Mouse (Mus musculus) forebrain, embryonic 11.5 days (tissue): ENCODE data around the gene Ccdc186. TPM values are rescaled to one million over a fixed set of nuclear protein-coding genes. Genes with fewer than 3 reads are reported as not detected.
"Not testable (repeated sequence)": the region's sequence is repeated elsewhere in the genome, so short reads cannot be mapped to it uniquely, and the experiment has no call there.

ENCODE experiments used
- ATAC-seq: fragments of 200-750 bp; cut with Nextera tagmentation; replicated peaks from 2 replicates; pipeline ENCODE4 v1.8.0; 2017; ENCODE audit warnings: moderate TSS enrichment; ENCODE audit not compliant: low FRiP score
- DNase-seq: peaks from one replicate; pipeline ENCODE4 v3.0.0-alpha.2; 2017; ENCODE audit warnings: low spot score
- H3K27ac ChIP-seq: fragments of 300-500 bp; sonication (generic); 2 replicates; pipeline ENCODE4 v1.5.1; 2014; ENCODE audit warnings: low read depth, low read length
- H3K27me3 ChIP-seq: fragments of 300-500 bp; sonication (generic); 2 replicates; pipeline ENCODE4 v1.6.1; 2014; ENCODE audit warnings: mild to moderate bottlenecking, low read length, mixed read lengths; ENCODE audit not compliant: control insufficient read depth, insufficient read depth
- H3K36me3 ChIP-seq: fragments of 300-500 bp; sonication (generic); 2 replicates; pipeline ENCODE4 v1.6.1; 2014; ENCODE audit warnings: mild to moderate bottlenecking, low read length, moderate library complexity, mixed read lengths; ENCODE audit not compliant: control insufficient read depth, insufficient read depth
- H3K4me1 ChIP-seq: fragments of 300-500 bp; sonication (generic); replicated peaks from 2 replicates; pipeline ENCODE4 v1.6.1; 2014; ENCODE audit warnings: low read length, mixed read lengths; ENCODE audit not compliant: control insufficient read depth, insufficient read depth
- H3K4me2 ChIP-seq: fragments of 300-500 bp; sonication (generic); 2 replicates; pipeline ENCODE4 v1.6.1; 2014; ENCODE audit warnings: low read depth, mild to moderate bottlenecking, low read length, moderate library complexity, mixed read lengths; ENCODE audit not compliant: severe bottlenecking
- H3K4me3 ChIP-seq: fragments of 300-500 bp; sonication (generic); 2 replicates; pipeline ENCODE4 v1.5.1; 2014; ENCODE audit warnings: low read depth, low read length
- H3K9ac ChIP-seq: fragments of 300-500 bp; sonication (generic); 2 replicates; pipeline ENCODE4 v1.6.1; 2014; ENCODE audit warnings: low read length
- H3K9me3 ChIP-seq: fragments of 300-500 bp; sonication (generic); 2 replicates; pipeline ENCODE4 v1.6.1; 2016; ENCODE audit warnings: low read length, mixed read lengths; ENCODE audit not compliant: control insufficient read depth
- WGBS: fragments of 180-500 bp; shearing (Covaris S2); extraction: QIAGEN DNeasy Blood & Tissue Kit; methylation state at CpG from one replicate; pipeline ENCODE4 v1.1.7; 2014; 5-methylcytosine and 5-hydroxymethylcytosine counted together
- polyA plus RNA-seq: library from polyadenylated mRNA; unstranded; fragments of >200 nt; fragmentation: Nextera tagmentation; extraction: Ambion mirVana; gene quantifications from 2 replicates; pipeline ENCODE4 v1.2.1, GENCODE M21; 2014

Gene Ccdc186
- polyA plus RNA-seq, 1 experiment from 2014 or later = 20.1 TPM

DNA sequence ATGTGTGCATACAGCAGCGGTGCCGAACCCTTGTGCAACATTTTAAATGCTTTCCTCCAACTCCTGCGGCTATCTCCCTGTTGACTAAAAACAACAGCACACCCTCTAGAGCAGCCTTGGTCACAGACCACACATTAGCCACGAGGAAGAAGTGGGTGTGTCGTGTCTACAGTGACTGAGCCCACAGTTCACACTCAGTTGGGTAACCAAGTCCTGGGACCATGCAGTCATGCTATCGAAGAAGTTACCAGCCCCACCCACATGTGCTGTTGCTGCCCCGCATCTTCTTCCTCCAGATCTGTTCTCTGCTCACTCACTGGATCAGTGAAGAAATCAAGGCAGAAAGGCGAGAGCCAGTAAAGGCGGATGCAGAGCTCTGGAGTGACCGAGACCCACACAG, 65.6 kb downstream of the Ccdc186 start:
- no peak overlapping the region for H3K4me3 ChIP-seq
- no peak overlapping the region for H3K9ac ChIP-seq
- no peaks in the 10 kb centered on the region for H3K9me3 ChIP-seq
- WGBS = 90% methylated on average over 10 of the region's 10 CpGs
- no peak overlapping the region for H3K27ac ChIP-seq
- ATAC-seq (no peak), DNase-seq (no peak)
- H3K27me3 ChIP-seq = no peaks in the 10 kb centered on the region
- no peak overlapping the region for H3K4me2 ChIP-seq
- H3K36me3 ChIP-seq = no peaks in the 10 kb centered on the region
- no peaks in the 10 kb centered on the region for H3K4me1 ChIP-seq

DNA sequence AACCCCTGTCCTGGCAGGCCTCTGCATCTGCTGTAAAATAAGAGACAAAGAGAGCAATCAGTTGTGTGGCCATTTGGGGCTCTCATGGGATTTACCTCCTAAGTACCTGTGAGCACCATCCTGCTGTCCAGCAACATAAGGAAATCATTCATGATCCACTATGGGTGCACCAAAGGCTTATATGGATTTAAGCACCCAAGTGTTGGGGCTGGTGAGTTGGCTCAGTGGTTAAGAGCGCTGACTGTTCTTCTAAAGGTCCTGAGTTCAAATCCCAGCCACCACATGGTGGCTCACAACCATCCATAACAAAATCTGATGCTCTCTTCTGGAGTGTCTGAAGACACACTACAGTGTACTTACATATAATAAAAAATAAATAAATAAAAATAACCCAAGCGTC, 67.5 kb downstream of the Ccdc186 start:
- not testable (repeated sequence) for H3K4me2 ChIP-seq, ATAC-seq
- WGBS = 89% methylated on average over 2 of the region's 2 CpGs

DNA sequence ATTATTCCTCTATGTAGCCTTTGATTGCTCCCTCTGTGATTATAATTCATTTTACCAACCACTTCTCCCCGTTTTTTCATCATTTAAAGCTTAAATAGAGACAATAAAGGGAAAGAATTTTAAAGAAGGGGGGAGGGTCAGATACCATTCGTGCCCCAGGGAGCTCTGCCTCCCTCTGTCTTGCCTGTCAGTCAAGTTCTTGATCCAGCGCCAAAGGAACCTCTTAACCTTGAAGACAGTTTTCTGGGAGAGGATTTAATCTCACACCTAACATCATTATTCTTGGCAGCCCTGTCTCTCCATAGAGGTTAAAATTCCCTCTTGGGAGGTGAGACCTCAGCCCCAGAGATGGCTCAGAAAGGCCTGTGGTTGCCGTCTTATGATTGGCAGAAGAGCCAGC, 71.3 kb downstream of the Ccdc186 start:
- WGBS = 50% methylated on average over 4 of the region's 4 CpGs
- no peak for DNase-seq
- Histone ChIP-seq H3K9me3 (no peaks in the 10 kb centered on the region), H3K4me1 (no peaks in the 10 kb centered on the region), H3K27ac (no peak overlapping the region), H3K27me3 (no peaks in the 10 kb centered on the region), H3K9ac (no peak overlapping the region), H3K36me3 (no peaks in the 10 kb centered on the region), H3K4me2 (no peak overlapping the region), H3K4me3 (no peak overlapping the region)
- no peak for ATAC-seq

More for the DNA sequence above, 67.5 kb downstream of the Ccdc186 start:
- not testable (repeated sequence) for H3K9me3 ChIP-seq, H3K9ac ChIP-seq, DNase-seq, H3K36me3 ChIP-seq, H3K4me1 ChIP-seq, H3K27me3 ChIP-seq, H3K4me3 ChIP-seq, H3K27ac ChIP-seq

DNA sequence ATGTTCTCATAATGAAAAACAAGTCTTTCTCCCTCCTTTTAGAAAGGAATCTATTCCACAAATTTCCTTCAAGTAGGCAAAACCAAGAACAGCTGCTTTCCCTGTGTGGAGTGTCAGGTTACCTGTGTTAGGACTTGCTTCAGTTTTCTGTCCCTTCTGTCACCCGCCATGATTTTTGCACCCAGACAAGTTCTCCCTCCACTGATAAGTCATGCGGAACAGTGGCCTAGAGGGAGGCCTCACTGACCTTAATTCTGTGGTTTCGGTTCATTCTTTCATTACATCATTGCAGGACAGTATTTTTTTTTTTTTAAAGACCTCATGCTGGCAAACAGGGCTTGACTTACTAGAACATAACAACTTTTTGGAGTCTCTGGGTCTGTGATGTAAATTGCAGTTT, 72.6 kb downstream of the Ccdc186 start:
- 0 out of 2 replicates have a peak, but pooled peaks cover under 1% of the 10 kb centered on the region for H3K4me1 ChIP-seq
- 51% methylated on average over 3 of the region's 3 CpGs for WGBS
- no peaks in the 10 kb centered on the region for H3K9me3 ChIP-seq
- H3K4me3 ChIP-seq = no peak overlapping the region
- no peak overlapping the region for H3K9ac ChIP-seq
- no peak for ATAC-seq
- no peaks in the 10 kb centered on the region for H3K36me3 ChIP-seq
- no peak overlapping the region for H3K27ac ChIP-seq
- H3K4me2 ChIP-seq = no peak overlapping the region
- H3K27me3 ChIP-seq = no peaks in the 10 kb centered on the region
- no peak for DNase-seq

DNA sequence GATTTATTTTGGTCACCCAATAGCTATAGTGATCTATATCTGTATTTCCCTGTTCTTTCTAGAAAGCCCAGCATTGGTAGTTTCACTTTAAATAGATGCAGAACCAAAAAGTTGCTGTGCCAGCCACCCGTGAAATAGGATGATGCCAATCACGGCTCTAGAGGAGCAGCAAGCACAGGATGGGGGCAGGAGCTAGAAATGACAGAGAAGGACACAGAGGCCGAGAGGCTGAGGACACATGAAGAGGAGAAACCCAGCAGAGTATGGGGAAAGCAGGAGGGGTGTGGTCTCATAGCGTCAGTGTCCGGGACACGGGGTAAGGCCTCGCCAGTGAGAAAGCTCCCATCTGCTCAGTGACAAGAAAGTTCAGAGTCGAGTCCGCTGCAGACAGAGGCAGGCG, 74.1 kb downstream of the Ccdc186 start:
- ATAC-seq (no peak), DNase-seq (no peak)
- H3K9me3 ChIP-seq = no peaks in the 10 kb centered on the region
- H3K4me2 ChIP-seq = no peak overlapping the region
- no peaks in the 10 kb centered on the region for H3K27me3 ChIP-seq
- H3K4me1 ChIP-seq = 0 out of 2 replicates have a peak, but pooled peaks cover 2% of the 10 kb centered on the region
- whole genome bisulfite sequencing = 70% methylated on average over 10 of the region's 10 CpGs
- no peaks in the 10 kb centered on the region for H3K36me3 ChIP-seq
- H3K27ac ChIP-seq = no peak overlapping the region
- H3K9ac ChIP-seq = no peak overlapping the region
- no peak overlapping the region for H3K4me3 ChIP-seq

DNA sequence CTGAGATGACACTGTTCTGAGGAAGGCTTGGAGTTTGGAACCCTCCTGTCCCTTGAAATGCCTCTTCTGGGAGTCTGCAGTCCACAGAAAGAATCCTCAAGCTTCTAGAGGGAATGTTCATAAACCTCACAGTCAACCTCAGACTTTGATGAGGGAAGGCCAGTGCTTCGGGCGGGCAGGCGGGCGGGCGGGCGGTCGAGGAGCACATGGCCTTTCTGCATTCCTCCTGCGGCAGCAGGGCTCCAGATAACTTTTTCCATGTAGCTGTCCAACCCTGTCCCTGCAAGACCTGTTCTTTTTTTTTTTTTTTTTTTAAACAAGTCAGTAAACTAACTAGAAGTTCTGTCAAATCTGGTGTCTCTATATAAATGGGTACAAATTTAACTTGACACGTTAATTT, 75.4 kb downstream of the Ccdc186 start:
- ATAC-seq = no peak
- H3K36me3 ChIP-seq = no peaks in the 10 kb centered on the region
- no peak overlapping the region for H3K27ac ChIP-seq
- H3K4me1 ChIP-seq = 0 out of 2 replicates have a peak, but pooled peaks cover 2% of the 10 kb centered on the region
- H3K9me3 ChIP-seq = no peaks in the 10 kb centered on the region
- H3K4me3 ChIP-seq = no peak overlapping the region
- no peak overlapping the region for H3K9ac ChIP-seq
- no peaks in the 10 kb centered on the region for H3K27me3 ChIP-seq
- 97% methylated on average over 9 of the region's 9 CpGs for WGBS
- no peak overlapping the region for H3K4me2 ChIP-seq
- no peak for DNase-seq

DNA sequence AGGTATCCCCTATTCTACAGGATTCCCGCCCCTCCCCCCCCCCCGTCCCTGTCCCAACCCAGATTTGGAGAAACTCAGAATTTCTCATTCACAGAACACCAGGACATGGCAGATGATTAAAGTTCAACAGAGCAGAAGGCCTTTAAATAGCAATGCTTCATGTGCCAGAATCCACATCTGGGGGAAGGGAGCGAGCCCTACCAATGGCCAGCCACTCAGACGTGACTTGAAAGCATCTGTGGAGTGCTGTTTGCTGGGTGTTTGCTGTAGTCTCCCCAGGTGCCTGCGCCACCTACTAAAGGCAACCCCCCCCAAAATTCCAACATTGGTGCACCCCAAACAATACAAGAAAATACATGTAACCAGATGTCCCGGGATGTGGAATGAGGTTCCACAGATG, 76.5 kb downstream of the Ccdc186 start:
- ATAC-seq (no peak), DNase-seq (no peak)
- Histone ChIP-seq H3K27ac (no peak overlapping the region), H3K36me3 (no peaks in the 10 kb centered on the region), H3K9me3 (no peaks in the 10 kb centered on the region), H3K27me3 (no peaks in the 10 kb centered on the region), H3K9ac (no peak overlapping the region), H3K4me3 (no peak overlapping the region), H3K4me1 (0 out of 2 replicates have a peak, but pooled peaks cover 2% of the 10 kb centered on the region), H3K4me2 (no peak overlapping the region)
- WGBS = 73% methylated on average over 6 of the region's 6 CpGs

DNA sequence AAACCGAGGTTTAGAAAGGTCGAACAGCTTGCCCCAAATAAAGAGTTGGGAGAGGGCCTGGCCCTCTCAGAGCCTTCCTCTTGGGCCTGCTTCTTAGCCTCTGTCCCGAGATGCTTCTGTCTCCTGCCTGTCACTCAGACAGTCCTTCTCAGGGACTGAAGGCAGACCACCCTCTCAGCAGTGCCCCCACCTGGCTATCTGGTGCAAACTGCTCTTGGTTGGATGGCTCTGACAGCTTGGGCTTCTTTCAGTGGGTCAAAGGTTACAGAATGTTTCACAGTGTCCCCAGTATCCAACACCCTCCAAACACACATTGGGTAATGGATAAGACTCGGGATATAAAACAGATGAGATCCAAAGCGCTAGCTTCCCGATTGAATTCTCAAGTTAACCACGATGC, 76.9 kb downstream of the Ccdc186 start:
- Histone ChIP-seq H3K27ac (no peak overlapping the region), H3K4me2 (no peak overlapping the region), H3K4me1 (0 out of 2 replicates have a peak, but pooled peaks cover 2% of the 10 kb centered on the region), H3K4me3 (no peak overlapping the region), H3K9ac (no peak overlapping the region), H3K9me3 (no peaks in the 10 kb centered on the region), H3K27me3 (no peaks in the 10 kb centered on the region), H3K36me3 (no peaks in the 10 kb centered on the region)
- no peak for ATAC-seq
- WGBS = 67% methylated on average over 7 of the region's 7 CpGs
- DNase-seq = no peak
